11 mouse cellular contexts compared by ENCODE assay signal in genomic region chr8:69950300-69950699, GRCm38 (mm10). TPM values are rescaled to one million over a fixed set of nuclear protein-coding genes. Genes with fewer than 3 reads are reported as not detected.
"Had no signal": no experiment of that assay in that cellular context is flagged by ENCODE, and none has a peak within 500 bp of the region (broad histone marks: within the 10 kb centered on the region; RNA-seq: fewer than 3 reads in every experiment).

No protein-coding gene starts in this region.

- H3K9me3 ChIP-seq: hindbrain, embryonic 15.5 days; limb, embryonic 12.5 days; lung, embryonic 15.5 days; megakaryocyte, embryonic 14.5 days; midbrain, embryonic 12.5 days had no signal

- H3K4me1 ChIP-seq: hindbrain, embryonic 15.5 days; limb, embryonic 12.5 days; midbrain, embryonic 12.5 days had no signal

- H3K36me3 ChIP-seq: hindbrain, embryonic 15.5 days had no signal

- H3K9ac ChIP-seq: hindbrain, embryonic 15.5 days; limb, embryonic 12.5 days; liver, embryonic 14.5 days; lung, embryonic 15.5 days; midbrain, embryonic 12.5 days had no signal

- DNase-seq: lung, postnatal 14 days; right cerebral cortex, postnatal 14 days; thymus, postnatal 36 days had no signal

- H3K27me3 ChIP-seq: hindbrain, embryonic 15.5 days; limb, embryonic 12.5 days; lung, embryonic 15.5 days; megakaryocyte, embryonic 14.5 days; midbrain, embryonic 12.5 days had no signal

- H3K4me2 ChIP-seq: hindbrain, embryonic 15.5 days; limb, embryonic 12.5 days; lung, embryonic 15.5 days; midbrain, embryonic 12.5 days had no signal

- H3K27ac ChIP-seq: hindbrain, embryonic 15.5 days; limb, embryonic 12.5 days; liver, embryonic 14.5 days; lung, embryonic 15.5 days; macrophage; midbrain, embryonic 12.5 days had no signal

- H3K4me3 ChIP-seq: hindbrain, embryonic 15.5 days; limb, embryonic 12.5 days; lung, embryonic 15.5 days; megakaryocyte, embryonic 14.5 days; midbrain, embryonic 12.5 days had no signal

RNA-seq across cellular contexts. Expression of gene Yjefn3, which starts 47.8 kb away (rescaled TPM):
- polyA plus RNA-seq: macrophage had no signal

RNA-seq across cellular contexts. Expression of gene Tssk6, which starts 48.3 kb away (rescaled TPM):
- total RNA-seq: midbrain, postnatal 0 days had no signal
